8 mouse cellular contexts compared by ENCODE assay signal in genomic region chr5:122146056-122146580, GRCm38 (mm10). TPM values are rescaled to one million over a fixed set of nuclear protein-coding genes. Genes with fewer than 3 reads are reported as not detected.
DNase-seq lines count a peak whose midpoint lies in the region; ATAC-seq lines count a peak whose summit lies in the region.

No protein-coding gene starts in this region.

- no peaks in the 10 kb centered on the region for H3K9me3 ChIP-seq in heart, embryonic 15.5 days (replicated peaks)

- no peaks in the 10 kb centered on the region for H3K27me3 ChIP-seq in heart, embryonic 15.5 days

- H3K36me3 ChIP-seq in heart, embryonic 15.5 days, result no peaks in the 10 kb centered on the region

- H3K4me2 ChIP-seq in heart, embryonic 15.5 days, result peak overlapping the region; percentile 53

- peaks cover 22% of the 10 kb centered on the region for H3K4me1 ChIP-seq in heart, embryonic 15.5 days (replicated peaks)

- H3K4me3 ChIP-seq in heart, embryonic 15.5 days, result 0 out of 2 replicates have a peak overlapping the region, but pooled peaks have one; percentile 34

- WGBS in heart, embryonic 15.5 days, result 34% methylated on average over 10 of the region's 10 CpGs

- no peak overlapping the region for H3K9ac ChIP-seq in heart, embryonic 15.5 days

- DNase-seq in layer of hippocampus, adult 9-11 months, result peak; percentile 48
- no peak for DNase-seq in layer of hippocampus, postnatal 25 days (ENCODE audit: extremely low spot score in 1 of 2, low spot score in 1 of 2)
- DNase-seq in embryo, embryonic 10.5 days (ENCODE audit: low spot score), result peak; percentile 51
- DNase-seq in kidney, postnatal 10 days, result peak; percentile 79
- peak; percentile 50 for DNase-seq in urinary bladder, postnatal 25 days (ENCODE audit: low spot score)
- no peak for DNase-seq in right cerebral cortex, postnatal 36 days (ENCODE audit: low spot score in 2 of 2)

- H3K27ac ChIP-seq in heart, embryonic 15.5 days, result peak overlapping the region; percentile 89

- ATAC-seq in heart, embryonic 15.5 days (replicated peaks; ENCODE audit: insufficient number of reproducible peaks, insufficient read depth, low FRiP score, low read depth), result peak; percentile 33; the same call in 1 of the 2 replicates
- ATAC-seq in megakaryocyte, adult 5-6 weeks (ENCODE audit: poor library complexity, severe bottlenecking), result peak; percentile 52

RNA-seq across cellular contexts. Expression of gene Ccdc63, which starts 5.5 kb away (rescaled TPM):
- total RNA-seq in layer of hippocampus, postnatal 25 days (2021), result under 1 TPM; 0.74 to 0.94 TPM
- 0.16 and 0.42 TPM in 2 replicates for polyA plus RNA-seq in heart, embryonic 15.5 days (2015; fragmentation: Nextera tagmentation; extraction: Ambion mirVana)
- total RNA-seq in megakaryocyte, adult 5-6 weeks (2015), result 1.1 and 1.8 TPM in 2 replicates
- total RNA-seq in megakaryocyte, adult 5-6 weeks (2017), result 1.3 and 3.5 TPM in 2 replicates

RNA-seq across cellular contexts. Expression of gene Ppp1cc, which starts 12.0 kb away (rescaled TPM):
- total RNA-seq in layer of hippocampus, postnatal 25 days (2021), result 100 to 1,000 TPM; 208 to 211 TPM
- 198 and 233 TPM in 2 replicates for polyA plus RNA-seq in heart, embryonic 15.5 days (2015; fragmentation: Nextera tagmentation; extraction: Ambion mirVana)
- total RNA-seq in megakaryocyte, adult 5-6 weeks (2015), result 354 and 364 TPM in 2 replicates
- 189 and 193 TPM in 2 replicates for total RNA-seq in megakaryocyte, adult 5-6 weeks (2017)

RNA-seq across cellular contexts. Expression of gene Myl2, which starts 45.4 kb away (rescaled TPM):
- under 1 TPM in 1 of 2 experiments, not detected in 1; 0.91 TPM for total RNA-seq in layer of hippocampus, postnatal 25 days (2021)
- polyA plus RNA-seq in heart, embryonic 15.5 days (2015; fragmentation: Nextera tagmentation; extraction: Ambion mirVana), result 7,334 and 9,932 TPM in 2 replicates
- total RNA-seq in megakaryocyte, adult 5-6 weeks (2015), result 0.85 and 1.1 TPM in 2 replicates
- 3.4 and 6.4 TPM in 2 replicates for total RNA-seq in megakaryocyte, adult 5-6 weeks (2017)

Comparison
In these comparisons a context has a peak if more than half of its experiments do, and no peak if none do; other contexts are left out.
1. DNase-seq: peak in layer of hippocampus, adult 9-11 months (single experiment), embryo, embryonic 10.5 days (single experiment), kidney, postnatal 10 days (single experiment) and urinary bladder, postnatal 25 days (single experiment); none in layer of hippocampus, postnatal 25 days (0 of 2) and right cerebral cortex, postnatal 36 days (0 of 2).